ENCODE assay signal across 20 mouse cellular contexts in the genomic region with DNA sequence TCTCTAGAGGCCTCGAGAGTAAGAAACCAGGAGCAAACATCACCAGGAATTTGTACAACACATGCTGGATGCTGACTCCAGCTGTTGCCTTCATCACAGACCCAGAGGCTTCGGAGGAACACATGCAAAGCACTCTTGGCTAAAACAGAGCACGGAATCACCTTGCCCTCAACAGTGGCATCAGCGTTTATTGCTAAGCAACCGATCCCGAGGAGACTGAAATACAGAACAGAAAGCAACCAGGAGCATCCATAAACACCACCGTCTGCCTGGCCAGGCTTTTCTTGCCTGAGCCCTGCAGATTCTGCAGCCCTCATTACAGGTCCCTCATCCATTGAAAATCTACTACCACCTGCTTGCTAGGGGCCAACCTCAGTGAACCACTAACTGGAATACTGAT.
DNase-seq lines count a peak whose midpoint lies in the region; ATAC-seq lines count a peak whose summit lies in the region.
"Had no signal": no experiment of that assay in that cellular context is flagged by ENCODE, and none has a peak within 500 bp of the region (broad histone marks: within the 10 kb centered on the region; RNA-seq: fewer than 3 reads in every experiment).

No protein-coding gene starts in this region.

- H3K27me3 ChIP-seq in heart, embryonic 12.5 days (replicated peaks) = no peaks in the 10 kb centered on the region
- no peaks in the 10 kb centered on the region for H3K27me3 ChIP-seq in hindbrain, embryonic 15.5 days
- H3K27me3 ChIP-seq in hindbrain, embryonic 10.5 days (ENCODE audit: insufficient read depth, poor library complexity, severe bottlenecking) = no peaks in the 10 kb centered on the region
- H3K27me3 ChIP-seq in intestine, embryonic 16.5 days (replicated peaks; ENCODE audit: control insufficient read depth, insufficient read depth, low read length) = no peaks in the 10 kb centered on the region
- H3K27me3 ChIP-seq: embryonic facial prominence, embryonic 12.5 days; liver, embryonic 13.5 days; lung, embryonic 15.5 days had no signal

- no peak overlapping the region for H3K9ac ChIP-seq in heart, embryonic 12.5 days
- no peak overlapping the region for H3K9ac ChIP-seq in hindbrain, embryonic 15.5 days
- no peak overlapping the region for H3K9ac ChIP-seq in intestine, embryonic 16.5 days (ENCODE audit: low read depth, low read length)
- H3K9ac ChIP-seq: embryonic facial prominence, embryonic 12.5 days; liver, embryonic 13.5 days; lung, embryonic 15.5 days; neural tube, embryonic 13.5 days had no signal

- H3K9me3 ChIP-seq in heart, embryonic 12.5 days (replicated peaks) = no peaks in the 10 kb centered on the region
- no peaks in the 10 kb centered on the region for H3K9me3 ChIP-seq in hindbrain, embryonic 15.5 days
- H3K9me3 ChIP-seq in hindbrain, embryonic 10.5 days = no peaks in the 10 kb centered on the region
- no peaks in the 10 kb centered on the region for H3K9me3 ChIP-seq in intestine, embryonic 16.5 days (ENCODE audit: control insufficient read depth, low read length)
- H3K9me3 ChIP-seq: embryonic facial prominence, embryonic 12.5 days; liver, embryonic 13.5 days; lung, embryonic 15.5 days; neural tube, embryonic 13.5 days had no signal

- H3K27ac ChIP-seq in heart, embryonic 12.5 days (ENCODE audit: poor library complexity, severe bottlenecking) = peak overlapping the region; percentile 50
- H3K27ac ChIP-seq in hindbrain, embryonic 15.5 days (replicated peaks) = peak overlapping the region; percentile 28
- H3K27ac ChIP-seq in hindbrain, embryonic 10.5 days = no peak overlapping the region
- H3K27ac ChIP-seq in intestine, embryonic 16.5 days (ENCODE audit: low read length) = no peak overlapping the region
- H3K27ac ChIP-seq: embryonic facial prominence, embryonic 12.5 days; liver, embryonic 13.5 days; lung, embryonic 15.5 days; macrophage; neural tube, embryonic 13.5 days had no signal

- no peak overlapping the region for H3K4me3 ChIP-seq in heart, embryonic 12.5 days
- H3K4me3 ChIP-seq in hindbrain, embryonic 15.5 days = no peak overlapping the region
- no peak overlapping the region for H3K4me3 ChIP-seq in hindbrain, embryonic 10.5 days
- H3K4me3 ChIP-seq in intestine, embryonic 16.5 days (ENCODE audit: low read length) = no peak overlapping the region
- H3K4me3 ChIP-seq: embryonic facial prominence, embryonic 12.5 days; liver, embryonic 13.5 days; lung, embryonic 15.5 days; neural tube, embryonic 13.5 days had no signal

- intact Hi-C loops in heart, postnatal 36 days (cut with DNase I) = no loop called here

- no peaks in the 10 kb centered on the region for H3K36me3 ChIP-seq in heart, embryonic 12.5 days
- no peaks in the 10 kb centered on the region for H3K36me3 ChIP-seq in hindbrain, embryonic 15.5 days
- no peaks in the 10 kb centered on the region for H3K36me3 ChIP-seq in hindbrain, embryonic 10.5 days
- no peaks in the 10 kb centered on the region for H3K36me3 ChIP-seq in intestine, embryonic 16.5 days (ENCODE audit: control insufficient read depth, insufficient read depth, low read length)
- H3K36me3 ChIP-seq: embryonic facial prominence, embryonic 12.5 days; liver, embryonic 13.5 days; lung, embryonic 15.5 days; neural tube, embryonic 13.5 days had no signal

- DNase-seq in heart, postnatal 36 days = no peak
- DNase-seq in hindbrain, embryonic 10.5 days (ENCODE audit: low spot score) = no peak
- DNase-seq in forelimb bud, embryonic 11.5 days (ENCODE audit: low read depth, low spot score) = peak; percentile 47
- DNase-seq in mesoderm, embryonic 11.5 days (ENCODE audit: low read depth, low spot score) = peak; percentile 19
- DNase-seq in left cerebral cortex, adult 11 months (ENCODE audit: low spot score) = no peak
- DNase-seq: adrenal gland, postnatal 25 days; cerebellum, adult 8-10 months; gastrocnemius, postnatal 10 days; kidney, adult 8-10 months; kidney, postnatal 4 days; liver, embryonic 13.5 days; right cerebral cortex, postnatal 4 days; thymus, postnatal 25 days had no signal

- WGBS in heart, embryonic 12.5 days = 51% methylated on average over 7 of the region's 7 CpGs
- WGBS in hindbrain, embryonic 15.5 days = 42% methylated on average over 7 of the region's 7 CpGs
- 58% methylated on average over 7 of the region's 7 CpGs for WGBS in hindbrain, embryonic 10.5 days
- WGBS in intestine, embryonic 16.5 days = 49% methylated on average over 7 of the region's 7 CpGs

- no peak for ATAC-seq in heart, embryonic 12.5 days (ENCODE audit: insufficient number of reproducible peaks, low FRiP score)
- 0 out of 2 replicates have a peak, but pooled peaks have one; percentile 21 for ATAC-seq in hindbrain, embryonic 15.5 days (ENCODE audit: low FRiP score, low read depth)
- no peak for ATAC-seq in intestine, embryonic 16.5 days

- no peak overlapping the region for H3K4me2 ChIP-seq in heart, embryonic 12.5 days
- no peak overlapping the region for H3K4me2 ChIP-seq in hindbrain, embryonic 15.5 days
- H3K4me2 ChIP-seq in intestine, embryonic 16.5 days (ENCODE audit: low read depth, low read length) = no peak overlapping the region
- H3K4me2 ChIP-seq: embryonic facial prominence, embryonic 12.5 days; liver, embryonic 13.5 days; lung, embryonic 15.5 days; neural tube, embryonic 13.5 days had no signal

- peaks cover 85% of the 10 kb centered on the region for H3K4me1 ChIP-seq in heart, embryonic 12.5 days (replicated peaks)
- H3K4me1 ChIP-seq in hindbrain, embryonic 15.5 days (replicated peaks) = peaks cover 23% of the 10 kb centered on the region
- H3K4me1 ChIP-seq in hindbrain, embryonic 10.5 days (replicated peaks) = peaks cover 9% of the 10 kb centered on the region
- H3K4me1 ChIP-seq in intestine, embryonic 16.5 days (ENCODE audit: control insufficient read depth, insufficient read depth, low read length) = peaks cover 2% of the 10 kb centered on the region; the same call in 1 of the 2 replicates
- H3K4me1 ChIP-seq: embryonic facial prominence, embryonic 12.5 days; lung, embryonic 15.5 days had no signal

Comparison
In these comparisons a context has a peak if more than half of its experiments do, and no peak if none do; other contexts are left out.
1. H3K27ac ChIP-seq: peak in heart, embryonic 12.5 days (single experiment) and hindbrain, embryonic 15.5 days (single experiment); none in hindbrain, embryonic 10.5 days (single experiment) and intestine, embryonic 16.5 days (single experiment).
2. DNase-seq: peak in forelimb bud, embryonic 11.5 days (single experiment) and mesoderm, embryonic 11.5 days (single experiment); none in heart, postnatal 36 days (0 of 2), hindbrain, embryonic 10.5 days (single experiment) and left cerebral cortex, adult 11 months (single experiment).